Mouse (Mus musculus) layer of hippocampus, postnatal 25 days (tissue): Measurements from ENCODE around the gene Map4k5. TPM values are rescaled to one million over a fixed set of nuclear protein-coding genes. Genes with fewer than 3 reads are reported as not detected.

Experiments
- DNase-seq, 2 experiments: peaks; one replicate each; pipeline ENCODE4 v3.0.0; 2022; ENCODE audit warnings: mixed read lengths in 2 of 2, low spot score in 1 of 2; ENCODE audit errors: extremely low spot score in 1 of 2
- total RNA-seq, 2 experiments: library from RNA; stranded (reverse); gene quantifications; 2 replicates each; pipeline ENCODE4 v1.2.3; 2021

Gene Map4k5
- 10 to 100 TPM; 44.4 to 51.4 TPM for total RNA-seq

DNA sequence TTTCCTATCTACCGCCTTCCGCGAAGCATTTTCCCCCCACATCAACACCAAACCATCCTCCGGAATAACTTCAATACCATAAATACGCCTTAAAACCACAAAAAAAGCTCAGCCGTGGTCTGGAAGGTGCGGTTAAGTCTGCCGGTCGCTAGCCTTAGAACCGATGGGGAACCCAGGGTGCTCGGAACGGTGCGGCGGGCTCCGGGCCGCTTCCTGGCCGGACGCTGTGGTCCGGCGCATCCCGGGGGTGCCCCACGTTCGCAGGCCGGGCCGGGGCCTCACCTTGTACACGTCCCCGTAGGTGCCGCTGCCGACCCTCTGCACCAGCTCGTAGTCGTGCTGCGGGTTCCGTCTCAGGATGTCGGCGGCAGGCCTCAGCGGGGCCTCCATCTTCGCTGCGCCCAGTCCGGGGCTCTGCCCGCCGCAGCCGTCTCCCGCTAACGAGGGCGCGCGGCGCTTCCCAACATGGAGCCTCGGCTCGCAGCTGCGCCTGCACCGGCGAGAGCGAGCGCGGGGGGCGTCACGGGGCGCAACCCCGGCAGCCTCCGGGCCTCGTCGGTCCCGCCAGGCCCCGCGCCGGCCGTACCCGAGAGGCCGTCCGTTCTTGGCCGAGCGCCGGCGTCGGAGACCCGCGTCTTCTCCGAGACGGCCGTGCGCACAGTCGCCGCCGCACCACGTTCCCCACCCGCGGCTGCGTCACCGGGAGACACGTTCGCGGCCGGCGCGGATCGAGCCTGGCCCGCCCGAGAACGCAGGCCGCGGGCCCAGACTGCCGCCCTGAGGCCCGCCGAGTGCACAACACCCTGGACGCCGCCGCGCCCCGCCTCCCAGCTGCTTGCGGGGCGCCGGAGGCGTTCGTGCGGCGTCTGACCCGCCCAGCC, at the start of gene Map4k5, which contains the start of gene Atl1:
Gene Map4k5, minus strand, starts transcription at position 830 of the 881 bp plus-strand sequence.
Gene Atl1, plus strand, starts transcription at position 244 of the 881 bp plus-strand sequence.
- DNase-seq: peak; percentile 79 to 89

DNA sequence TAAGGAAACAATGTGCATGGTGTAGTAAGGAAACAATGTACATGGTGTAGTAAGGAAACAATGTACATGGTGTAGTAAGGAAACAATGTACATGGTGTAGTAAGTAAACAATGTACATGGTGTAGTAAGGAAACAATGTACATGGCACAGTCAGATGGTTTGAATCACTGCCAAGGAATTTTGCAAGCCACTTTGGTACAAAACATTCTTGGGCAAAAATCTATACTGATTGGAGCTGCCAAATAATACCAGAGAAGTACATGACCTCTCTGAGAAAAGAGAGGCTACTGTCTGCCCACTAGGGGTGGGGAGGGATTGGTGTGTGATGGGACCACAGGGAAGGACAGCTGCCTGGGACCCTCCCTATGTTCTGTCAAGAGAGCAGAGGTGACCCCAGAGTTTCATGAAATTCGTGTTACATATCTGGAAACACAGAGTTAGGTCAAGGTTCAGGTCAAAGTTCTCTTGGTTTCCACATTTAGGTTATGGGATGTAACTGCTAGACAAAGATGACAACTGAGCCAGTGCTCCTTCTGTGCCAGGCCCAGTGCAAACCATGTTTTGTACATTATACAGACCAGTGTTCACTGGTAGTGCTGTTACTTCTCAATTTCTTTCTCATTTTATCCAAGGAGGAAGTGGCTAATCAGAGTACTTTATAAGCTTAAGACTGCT, 48.8 kb upstream of the Map4k5 start:
- no peak for DNase-seq

DNA sequence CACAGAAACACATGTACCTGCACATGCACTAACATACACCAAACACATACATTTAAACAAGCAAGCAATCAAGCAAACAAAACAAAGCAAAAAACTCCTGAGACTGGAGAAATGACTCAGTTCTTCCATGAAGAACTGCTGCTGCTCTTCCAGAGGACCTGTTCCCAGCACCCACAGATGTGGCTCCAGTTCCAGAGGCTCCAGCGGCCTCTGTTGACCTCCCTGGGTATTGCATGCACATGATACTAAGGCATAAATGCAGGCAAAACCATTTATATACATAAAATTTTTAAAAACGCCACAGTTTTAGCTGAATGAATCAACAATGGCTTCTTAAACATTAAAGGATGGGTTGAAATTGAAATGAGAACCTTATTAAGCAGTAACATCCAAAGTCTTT, 46.3 kb upstream of the Map4k5 start:
- no peak for DNase-seq

GRCm38 (mm10) chr12:69937731-69938130, 44.7 kb upstream of the Map4k5 start:
- no peak for DNase-seq

DNA sequence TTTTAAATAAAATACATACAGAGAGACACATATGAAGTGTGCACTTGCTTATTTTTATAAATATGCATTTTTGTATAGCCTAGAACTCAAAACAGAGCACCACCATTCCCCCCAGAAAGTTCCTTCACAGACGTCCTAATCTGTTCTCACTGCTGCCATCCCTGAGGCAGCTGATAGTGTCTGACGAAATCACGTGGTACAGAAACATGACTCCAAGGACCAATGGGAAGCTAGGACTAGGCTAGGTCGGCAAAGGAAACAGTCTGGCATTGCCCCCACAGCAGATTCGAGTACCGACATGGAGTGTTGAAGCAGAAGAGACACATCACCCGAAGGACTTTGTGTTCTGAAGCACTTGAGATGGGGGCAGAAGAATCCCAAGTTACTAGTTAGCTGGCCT, 33.7 kb upstream of the Map4k5 start:
- DNase-seq: no peak

- peak in 1 of 2 experiments; percentile 41 for DNase-seq
Observed at GRCm38 (mm10) chr12:69924012-69924411, 31.0 kb upstream of the Map4k5 start.

GRCm38 (mm10) chr12:69923603-69924002, 30.6 kb upstream of the Map4k5 start:
- no peak for DNase-seq

GRCm38 (mm10) chr12:69923128-69923527, 30.1 kb upstream of the Map4k5 start:
- no peak for DNase-seq

- DNase-seq: no peak
Observed at GRCm38 (mm10) chr12:69922099-69922498, 29.1 kb upstream of the Map4k5 start.

- DNase-seq: no peak
Observed at GRCm38 (mm10) chr12:69917870-69918269, 24.9 kb upstream of the Map4k5 start.

DNA sequence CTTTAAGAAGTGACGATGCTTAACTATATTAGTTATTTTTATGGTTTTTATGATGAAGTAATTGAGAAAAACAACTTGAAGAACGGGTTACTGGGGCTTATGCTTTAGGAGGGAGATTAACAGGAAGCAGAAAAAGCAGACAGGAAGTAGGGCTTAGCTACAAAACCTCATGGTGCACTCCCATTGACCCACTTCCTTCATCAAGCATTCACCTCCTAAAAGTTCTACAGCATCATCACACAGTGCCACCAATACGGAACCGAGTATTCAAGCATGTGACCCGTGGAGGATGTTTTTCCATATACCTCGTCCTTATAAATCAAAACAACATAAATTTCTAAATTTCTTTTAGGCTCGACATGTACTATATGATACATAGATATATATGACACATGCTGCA, 19.7 kb upstream of the Map4k5 start:
- no peak for DNase-seq

DNA sequence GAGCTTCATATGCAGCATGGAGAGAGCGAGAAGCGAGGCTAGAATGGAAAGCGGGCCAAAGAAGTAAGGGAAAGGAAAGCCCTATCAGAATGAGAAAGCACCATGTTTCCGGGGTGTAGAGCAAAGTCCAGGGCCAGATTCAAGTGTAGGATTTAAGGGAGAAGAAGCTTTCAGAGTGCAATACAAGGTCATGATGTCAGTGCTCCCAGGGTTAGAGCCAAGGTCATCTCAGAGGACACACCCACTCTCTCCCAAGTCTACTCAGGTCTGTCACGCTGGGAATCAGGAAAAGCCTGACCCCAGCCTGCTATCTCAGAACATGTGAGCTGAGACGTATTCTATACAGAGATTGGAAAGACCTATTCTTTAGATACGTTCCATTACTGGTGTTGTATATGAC, 18.9 kb upstream of the Map4k5 start:
- no peak for DNase-seq

- DNase-seq: peak in 1 of 2 experiments; percentile 69
Observed at GRCm38 (mm10) chr12:69908511-69908900, 15.5 kb upstream of the Map4k5 start.

- peak; percentile 66 to 67 for DNase-seq
Observed at GRCm38 (mm10) chr12:69907667-69908510, 14.9 kb upstream of the Map4k5 start.

GRCm38 (mm10) chr12:69904991-69905390, 12.0 kb upstream of the Map4k5 start:
- DNase-seq: no peak

DNA sequence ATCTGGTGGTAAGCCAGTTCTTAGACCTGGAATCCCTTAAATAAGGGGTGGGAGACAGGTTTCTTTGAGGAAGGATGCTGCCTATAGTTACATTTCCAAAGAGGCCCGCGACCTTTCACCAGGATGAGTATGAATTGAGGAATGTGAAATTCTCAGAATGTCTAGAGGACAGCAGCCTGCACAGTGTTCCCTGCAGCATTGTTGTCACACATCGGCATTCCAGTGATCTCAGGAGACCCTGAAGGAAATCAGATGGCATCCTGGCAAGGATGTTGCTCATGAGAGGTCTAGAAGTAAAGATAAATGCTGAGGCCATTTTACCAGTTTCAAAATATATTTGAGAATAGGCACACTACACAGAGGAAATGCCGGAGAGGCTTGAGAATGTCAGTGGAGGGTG, 5.1 kb upstream of the Map4k5 start:
- DNase-seq: no peak

DNA sequence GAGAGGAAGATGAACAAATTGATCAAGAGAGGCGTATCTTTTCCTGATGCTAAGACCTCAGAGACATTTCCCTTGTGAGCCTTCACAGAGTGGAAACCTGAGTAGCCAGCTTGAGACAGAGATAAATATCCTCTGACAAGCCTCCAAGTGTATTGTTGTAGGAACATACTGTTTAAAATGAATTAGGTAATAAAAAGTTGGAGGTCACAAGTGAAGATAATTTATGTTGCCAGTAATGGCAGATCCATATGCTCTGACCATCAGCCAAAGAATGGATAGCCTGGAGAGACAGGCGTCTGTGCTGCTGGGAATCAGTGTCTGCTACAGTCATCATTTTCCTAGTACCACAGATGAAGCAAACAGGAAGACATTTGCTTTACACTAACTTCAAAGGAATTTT, 2.0 kb upstream of the Map4k5 start:
- DNase-seq: no peak

DNA sequence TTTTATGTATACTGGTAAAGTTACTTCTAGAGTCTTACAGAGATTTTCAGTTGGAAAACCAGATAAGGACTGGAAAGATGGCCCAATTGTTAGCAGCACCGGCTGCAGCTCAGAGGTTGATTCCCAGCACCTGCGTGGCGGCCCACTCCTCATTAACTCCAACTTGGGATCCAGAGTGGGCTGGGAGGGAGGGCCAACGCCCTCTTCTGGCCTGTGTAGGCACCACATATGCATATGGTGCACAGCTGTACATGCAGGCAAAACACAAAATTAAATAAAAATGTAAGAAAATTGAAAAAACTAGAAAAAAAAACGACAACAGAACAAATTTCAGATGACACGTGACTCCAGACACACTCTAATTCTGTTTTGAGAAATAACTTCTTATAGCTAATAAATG, 927 bp upstream of the Map4k5 start:
- no peak for DNase-seq

DNA sequence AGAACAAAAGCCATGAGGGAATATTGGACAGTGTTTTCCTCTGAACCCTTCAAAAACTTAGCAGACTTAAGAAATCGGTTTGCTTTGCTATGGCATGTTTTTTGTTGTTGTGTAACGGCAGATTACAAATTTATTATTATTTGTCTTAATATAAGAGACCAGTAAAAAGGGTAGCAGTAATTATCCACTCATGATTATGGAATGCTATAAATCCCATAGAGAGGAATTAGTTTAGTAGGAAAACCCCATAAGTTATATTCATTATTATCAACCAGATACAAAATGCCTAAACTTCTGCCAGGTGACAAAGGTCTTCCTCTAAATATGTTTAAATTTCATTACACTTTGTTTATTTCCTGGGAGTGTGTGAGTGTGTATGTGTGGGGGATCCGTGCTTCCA, 1.3 kb downstream of the Map4k5 start:
- DNase-seq: no peak

- DNase-seq: no peak
Observed at GRCm38 (mm10) chr12:69890476-69890875, 2.5 kb downstream of the Map4k5 start.

GRCm38 (mm10) chr12:69890051-69890450, 2.9 kb downstream of the Map4k5 start:
- DNase-seq: no peak
